Mouse (Mus musculus) neural tube, embryonic 13.5 days (tissue): ENCODE measurements around the gene Imp4. TPM values are rescaled to one million over a fixed set of nuclear protein-coding genes. Genes with fewer than 3 reads are reported as not detected.

ENCODE experiments used
- ATAC-seq: fragments of 200-750 bp; cut with Nextera tagmentation; 2 replicates; pipeline ENCODE4 v1.8.0; 2017; ENCODE audit warnings: low read depth, mild to moderate bottlenecking, moderate TSS enrichment, moderate library complexity
- H3K27ac ChIP-seq: fragments of 300-500 bp; sonication (generic); replicated peaks from 2 replicates; pipeline ENCODE4 v1.5.1; 2015; ENCODE audit warnings: moderate library complexity, mild to moderate bottlenecking, inconsistent platforms
- H3K27me3 ChIP-seq: fragments of 300-500 bp; sonication (generic); 2 replicates; pipeline ENCODE4 v1.6.1; 2015; ENCODE audit warnings: mild to moderate bottlenecking, inconsistent platforms
- H3K36me3 ChIP-seq: fragments of 300-500 bp; sonication (generic); 2 replicates; pipeline ENCODE4 v1.6.1; 2015; ENCODE audit warnings: mild to moderate bottlenecking, inconsistent platforms
- H3K4me1 ChIP-seq: fragments of 300-500 bp; sonication (generic); replicated peaks from 2 replicates; pipeline ENCODE4 v1.6.1; 2015; ENCODE audit warnings: inconsistent platforms
- H3K4me2 ChIP-seq: fragments of 300-500 bp; sonication (generic); 2 replicates; pipeline ENCODE4 v1.6.1; 2015; ENCODE audit warnings: inconsistent platforms, mild to moderate bottlenecking, moderate library complexity
- H3K4me3 ChIP-seq: fragments of 300-500 bp; sonication (generic); 2 replicates; pipeline ENCODE4 v1.5.1; 2015; ENCODE audit warnings: mild to moderate bottlenecking, inconsistent platforms
- H3K9ac ChIP-seq: fragments of 300-500 bp; sonication (generic); 2 replicates; pipeline ENCODE4 v1.6.1; 2015; ENCODE audit warnings: moderate library complexity, mild to moderate bottlenecking, inconsistent platforms
- H3K9me3 ChIP-seq: fragments of 300-500 bp; sonication (generic); 2 replicates; pipeline ENCODE4 v1.6.1; 2016; ENCODE audit warnings: inconsistent platforms
- WGBS: fragments of 180-500 bp; shearing (Covaris S2); methylation state at CpG from one replicate; pipeline ENCODE4 v1.1.7; 2015; 5-methylcytosine and 5-hydroxymethylcytosine counted together
- polyA plus RNA-seq: library from polyadenylated mRNA; unstranded; fragments of >200 nt; fragmentation: Nextera tagmentation; extraction: Ambion mirVana; gene quantifications from 2 replicates; pipeline ENCODE4 v1.2.1, GENCODE M21; 2015

Imp4 gene
- polyA plus RNA-seq, result 55.5 and 61.0 TPM in 2 replicates

- Histone ChIP-seq H3K36me3 (peaks cover 37% of the 10 kb centered on the region), H3K4me2 (peak within 1 kb of the TSS; percentile 73), H3K4me3 (peak within 1 kb of the TSS; percentile 59), H3K9ac (peak within 1 kb of the TSS; percentile 67), H3K9me3 (no peaks in the 10 kb centered on the region), H3K27me3 (no peaks in the 10 kb centered on the region), H3K27ac (peak within 1 kb of the TSS; percentile 71), H3K4me1 (peaks cover 24% of the 10 kb centered on the region)
- peak; percentile 97 for ATAC-seq
- WGBS, result under 1% methylated on average over 48 of the region's 48 CpGs
Measured at GRCm38 (mm10) chr1:34439215-34439960, at the start of gene Imp4, which contains the start of gene Ccdc115. Imp4 (plus strand) TSS chr1:34439851. Ccdc115 (minus strand) TSS chr1:34439672.

GRCm38 (mm10) chr1:34396321-34396720, 43.3 kb upstream of the Imp4 start:
- no peak for ATAC-seq
- Histone ChIP-seq H3K27ac (no peak overlapping the region), H3K4me2 (no peak overlapping the region), H3K27me3 (no peaks in the 10 kb centered on the region), H3K36me3 (no peaks in the 10 kb centered on the region), H3K4me3 (no peak overlapping the region), H3K9ac (no peak overlapping the region), H3K9me3 (no peaks in the 10 kb centered on the region), H3K4me1 (peaks cover 12% of the 10 kb centered on the region)
- WGBS, result 86% methylated on average over 4 of the region's 4 CpGs

- no peak overlapping the region; the same call in 1 of the 2 replicates for H3K27ac ChIP-seq
- 34% methylated on average over 11 of the region's 11 CpGs for WGBS
- H3K4me2 ChIP-seq, result no peak overlapping the region
- H3K9ac ChIP-seq, result no peak overlapping the region
- peaks cover 15% of the 10 kb centered on the region for H3K4me1 ChIP-seq
- H3K36me3 ChIP-seq, result no peaks in the 10 kb centered on the region
- H3K4me3 ChIP-seq, result no peak overlapping the region
- H3K27me3 ChIP-seq, result no peaks in the 10 kb centered on the region
- no peaks in the 10 kb centered on the region for H3K9me3 ChIP-seq
- peak; percentile 74 for ATAC-seq
Measured at GRCm38 (mm10) chr1:34399182-34399953, 40.3 kb upstream of the Imp4 start.

- Histone ChIP-seq H3K27me3 (no peaks in the 10 kb centered on the region), H3K4me1 (peaks cover 13% of the 10 kb centered on the region), H3K4me2 (no peak overlapping the region), H3K9ac (no peak overlapping the region), H3K36me3 (peaks cover 19% of the 10 kb centered on the region), H3K27ac (no peak overlapping the region), H3K4me3 (no peak overlapping the region), H3K9me3 (peaks cover 34% of the 10 kb centered on the region)
- WGBS, result 95% methylated on average over 2 of the region's 2 CpGs
- no peak for ATAC-seq
Measured at GRCm38 (mm10) chr1:34428466-34428865, 11.2 kb upstream of the Imp4 start.

GRCm38 (mm10) chr1:34429281-34429680, 10.4 kb upstream of the Imp4 start:
- Histone ChIP-seq H3K4me3 (no peak overlapping the region), H3K9ac (no peak overlapping the region), H3K27me3 (no peaks in the 10 kb centered on the region), H3K27ac (no peak overlapping the region), H3K4me1 (peaks cover 22% of the 10 kb centered on the region), H3K36me3 (peaks cover 19% of the 10 kb centered on the region), H3K9me3 (peaks cover 34% of the 10 kb centered on the region), H3K4me2 (no peak overlapping the region)
- WGBS, result 94% methylated on average over 4 of the region's 4 CpGs
- ATAC-seq, result no peak

- WGBS, result 95% methylated on average over 3 of the region's 3 CpGs
- no peak overlapping the region for H3K9ac ChIP-seq
- peaks cover 34% of the 10 kb centered on the region for H3K9me3 ChIP-seq
- no peak overlapping the region for H3K4me2 ChIP-seq
- no peaks in the 10 kb centered on the region for H3K27me3 ChIP-seq
- ATAC-seq, result no peak
- H3K27ac ChIP-seq, result no peak overlapping the region
- H3K36me3 ChIP-seq, result peaks cover 19% of the 10 kb centered on the region
- peaks cover 22% of the 10 kb centered on the region for H3K4me1 ChIP-seq
- no peak overlapping the region for H3K4me3 ChIP-seq
Measured at GRCm38 (mm10) chr1:34430981-34431380, 8.7 kb upstream of the Imp4 start.

- peaks cover 34% of the 10 kb centered on the region for H3K9me3 ChIP-seq
- H3K4me3 ChIP-seq, result no peak overlapping the region
- no peak overlapping the region for H3K4me2 ChIP-seq
- H3K9ac ChIP-seq, result no peak overlapping the region
- peaks cover 19% of the 10 kb centered on the region for H3K36me3 ChIP-seq
- ATAC-seq, result no peak
- no peak overlapping the region for H3K27ac ChIP-seq
- no peaks in the 10 kb centered on the region for H3K27me3 ChIP-seq
- H3K4me1 ChIP-seq, result peaks cover 22% of the 10 kb centered on the region
- WGBS, result 97% methylated on average over 9 of the region's 9 CpGs
Measured at GRCm38 (mm10) chr1:34431431-34431830, 8.2 kb upstream of the Imp4 start.

GRCm38 (mm10) chr1:34432411-34432775, 7.3 kb upstream of the Imp4 start:
- no peak for ATAC-seq
- H3K4me2 ChIP-seq, result peak overlapping the region; percentile 72
- H3K4me3 ChIP-seq, result peak overlapping the region; percentile 55
- H3K9ac ChIP-seq, result peak overlapping the region; percentile 77
- H3K27me3 ChIP-seq, result no peaks in the 10 kb centered on the region
- peaks cover 22% of the 10 kb centered on the region for H3K4me1 ChIP-seq
- peaks cover 34% of the 10 kb centered on the region for H3K9me3 ChIP-seq
- WGBS, result 25% methylated on average over 13 of the region's 13 CpGs
- peak overlapping the region; percentile 86 for H3K27ac ChIP-seq
- H3K36me3 ChIP-seq, result peaks cover 27% of the 10 kb centered on the region

- Histone ChIP-seq H3K36me3 (peaks cover 30% of the 10 kb centered on the region), H3K9me3 (peaks cover 34% of the 10 kb centered on the region), H3K4me1 (peaks cover 22% of the 10 kb centered on the region), H3K9ac (peak overlapping the region; percentile 77), H3K4me2 (peak overlapping the region; percentile 72), H3K27me3 (no peaks in the 10 kb centered on the region), H3K27ac (peak overlapping the region; percentile 86), H3K4me3 (peak overlapping the region; percentile 55)
- WGBS, result 4% methylated on average over 35 of the region's 35 CpGs
- 0 out of 2 replicates have a peak, but pooled peaks have one; percentile 9 for ATAC-seq
Measured at GRCm38 (mm10) chr1:34432776-34433481, 6.7 kb upstream of the Imp4 start.

GRCm38 (mm10) chr1:34433891-34434521, 5.6 kb upstream of the Imp4 start:
- H3K4me2 ChIP-seq, result peak overlapping the region; percentile 72
- H3K36me3 ChIP-seq, result peaks cover 30% of the 10 kb centered on the region
- 11% methylated on average over 19 of the region's 19 CpGs for WGBS
- ATAC-seq, result no peak
- peak overlapping the region; percentile 64 for H3K4me3 ChIP-seq
- H3K9me3 ChIP-seq, result peaks cover 28% of the 10 kb centered on the region
- H3K27me3 ChIP-seq, result no peaks in the 10 kb centered on the region
- peak overlapping the region; percentile 84 for H3K9ac ChIP-seq
- H3K27ac ChIP-seq, result peak overlapping the region; percentile 86
- H3K4me1 ChIP-seq, result peaks cover 29% of the 10 kb centered on the region

GRCm38 (mm10) chr1:34434660-34435160, 4.9 kb upstream of the Imp4 start:
- peaks cover 23% of the 10 kb centered on the region for H3K9me3 ChIP-seq
- H3K27me3 ChIP-seq, result no peaks in the 10 kb centered on the region
- peak; percentile 15 for ATAC-seq
- H3K4me1 ChIP-seq, result peaks cover 29% of the 10 kb centered on the region
- H3K9ac ChIP-seq, result peak overlapping the region; percentile 84
- peaks cover 29% of the 10 kb centered on the region for H3K36me3 ChIP-seq
- peak overlapping the region; percentile 72 for H3K4me2 ChIP-seq
- WGBS, result under 1% methylated on average over 30 of the region's 30 CpGs
- H3K4me3 ChIP-seq, result peak overlapping the region; percentile 64
- peak overlapping the region; percentile 93 for H3K27ac ChIP-seq
